Mouse (Mus musculus) ovary, adult 18-20 months (tissue): Measurements from ENCODE around the gene Krtap5-2.
"Not testable (repeated sequence)": the region's sequence is repeated elsewhere in the genome, so short reads cannot be mapped to it uniquely, and the experiment has no call there.

Experiments used
- DNase-seq: peaks from one replicate; pipeline ENCODE4 v3.0.0; 2022; ENCODE audit warnings: low spot score, mixed read lengths

The Krtap5-2 gene

DNA sequence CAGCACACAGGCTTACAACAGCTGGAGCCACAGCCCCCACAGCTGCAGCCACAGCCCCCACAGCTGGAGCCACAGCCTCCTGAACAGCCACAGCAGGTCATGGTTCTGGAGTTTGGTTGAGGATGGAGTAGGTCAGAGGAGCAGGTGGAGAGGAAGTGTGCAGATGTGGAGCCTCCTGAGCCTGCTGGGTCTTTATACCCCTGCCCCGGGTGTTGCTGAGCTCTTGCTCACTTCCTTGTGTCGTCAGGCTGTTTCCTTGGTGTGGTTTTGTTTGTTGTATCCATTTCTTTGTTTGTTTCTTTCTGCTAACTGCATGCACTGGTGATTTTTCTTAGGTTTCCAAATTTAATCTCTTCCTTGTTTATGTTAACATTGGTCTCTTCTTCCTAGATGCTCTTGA is 39.9 kb downstream of the Krtap5-2 start, which contains the start of gene Gm39115:
TSS of gene Gm39115 (minus strand) at position 101 of the 400 bp plus-strand sequence.
- not testable (repeated sequence) for DNase-seq

DNA sequence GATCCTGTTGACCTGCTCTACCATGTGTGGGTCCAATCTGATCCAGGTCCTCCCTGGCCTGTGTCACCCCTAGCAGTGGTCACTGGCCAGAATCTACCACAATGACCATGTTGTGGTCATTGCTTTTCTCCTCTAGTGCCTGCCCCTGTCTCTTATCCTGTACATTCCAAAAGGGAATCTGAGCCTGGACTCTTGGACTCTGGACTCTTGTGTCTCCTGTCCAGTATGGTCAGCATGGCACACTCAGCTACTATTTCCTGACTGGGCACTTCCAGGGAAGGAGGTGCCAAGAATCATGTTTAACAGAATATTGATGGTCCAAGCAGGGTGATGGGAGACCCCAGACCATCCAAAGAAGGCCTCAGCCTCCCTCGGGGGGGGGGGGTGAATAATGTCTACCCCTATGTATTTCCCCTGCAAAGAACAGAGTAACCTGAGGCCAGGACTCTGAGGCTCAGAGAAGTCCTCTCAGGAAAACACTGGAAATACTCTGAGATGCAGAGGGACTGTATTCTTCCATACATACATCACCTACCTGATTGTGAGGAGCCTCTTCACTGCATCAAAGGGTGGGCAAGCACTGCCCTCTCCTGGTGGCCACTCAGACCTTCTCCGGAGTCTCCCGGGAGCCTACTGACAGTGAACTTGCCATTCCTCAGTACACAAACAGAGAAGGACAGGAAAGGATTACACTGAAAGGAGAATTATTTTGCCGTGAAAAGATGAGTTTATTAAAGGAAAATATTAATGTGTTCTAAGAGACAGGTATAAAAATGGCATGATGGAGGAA is 41.4 kb downstream of the Krtap5-2 start:
- no peak for DNase-seq

DNA sequence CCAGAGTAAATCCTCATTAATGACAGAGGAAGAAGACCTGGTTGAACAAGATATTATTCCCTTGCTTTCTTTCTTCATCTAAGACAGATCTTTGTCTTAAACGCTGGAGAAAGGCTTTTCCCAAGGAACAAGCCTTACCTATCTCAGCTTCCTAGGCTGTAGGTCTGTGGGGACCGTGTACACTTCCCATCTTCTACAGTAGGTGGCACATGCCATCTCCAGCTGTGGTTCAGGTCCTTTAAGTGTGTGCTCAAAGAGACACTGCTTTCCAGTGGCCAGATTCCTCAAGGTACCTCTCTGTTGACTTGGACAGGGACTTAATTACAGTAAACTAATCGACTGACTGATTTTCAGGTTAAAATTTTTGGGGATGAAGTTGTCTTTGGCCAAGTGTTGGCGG is 47.0 kb downstream of the Krtap5-2 start:
- no peak for DNase-seq
